ENCODE assay signal across 8 mouse cellular contexts in genomic region chr16:94537159-94537527, GRCm38 (mm10). TPM values are rescaled to one million over a fixed set of nuclear protein-coding genes. Genes with fewer than 3 reads are reported as not detected.
DNase-seq lines count a peak whose midpoint lies in the region; ATAC-seq and TF ChIP-seq lines count a peak whose summit lies in the region.

No protein-coding gene starts in this region.

- no peak for ATAC-seq in hindbrain, embryonic 13.5 days (ENCODE audit: low FRiP score)
- ATAC-seq in forebrain, embryonic 16.5 days: no peak

- 8% methylated on average over 9 of the region's 9 CpGs for WGBS in liver, adult 2 months
- 65% methylated on average over 9 of the region's 9 CpGs for WGBS in hindbrain, embryonic 13.5 days
- 71% methylated on average over 9 of the region's 9 CpGs for WGBS in forebrain, embryonic 16.5 days
- 81% methylated on average over 9 of the region's 9 CpGs for WGBS in forebrain, embryonic 10.5 days

- no peak for TF ChIP-seq CTCF in E14TG2a.4 (conservative IDR thresholded peaks at IDR 0.05; ENCODE audit: low read length)
- TF ChIP-seq CTCF in liver, adult 2 months (IDR thresholded peaks at IDR 0.05; ENCODE audit: low read depth, low read length): no peak

- TF ChIP-seq POLR2A in liver, adult 2 months (IDR thresholded peaks at IDR 0.05; ENCODE audit: extremely low read depth, insufficient read depth, low read length): 0 out of 2 replicates have a peak, but pooled peaks have one; percentile 2

- H3K79me2 ChIP-seq in liver, adult 2 months (ENCODE audit: control insufficient read depth, insufficient read depth, low read length): no peaks in the 10 kb centered on the region

- H3K9ac ChIP-seq in liver, adult 2 months (ENCODE audit: low read depth, low read length): peak overlapping the region; percentile 1; the same call in 1 of the 2 replicates
- no peak overlapping the region for H3K9ac ChIP-seq in hindbrain, embryonic 13.5 days
- no peak overlapping the region for H3K9ac ChIP-seq in forebrain, embryonic 16.5 days (replicated peaks; ENCODE audit: low read depth, low read length)

- H3K27me3 ChIP-seq in E14TG2a.4 (ENCODE audit: insufficient read depth, low read length): peaks cover 10% of the 10 kb centered on the region
- H3K27me3 ChIP-seq in liver, adult 2 months (ENCODE audit: control insufficient read depth, insufficient read depth, low read length): no peaks in the 10 kb centered on the region
- H3K27me3 ChIP-seq in hindbrain, embryonic 13.5 days: no peaks in the 10 kb centered on the region
- no peaks in the 10 kb centered on the region for H3K27me3 ChIP-seq in forebrain, embryonic 16.5 days (replicated peaks; ENCODE audit: control insufficient read depth, insufficient read depth, low read length)
- H3K27me3 ChIP-seq in forebrain, embryonic 10.5 days (ENCODE audit: poor library complexity, severe bottlenecking): no peaks in the 10 kb centered on the region

- intact Hi-C loops in heart, postnatal 10 days (cut with DNase I): no loop called here

- H3K4me1 ChIP-seq in E14TG2a.4 (replicated peaks; ENCODE audit: low read depth, low read length): peaks cover 51% of the 10 kb centered on the region
- H3K4me1 ChIP-seq in liver, adult 2 months (ENCODE audit: control insufficient read depth, insufficient read depth, low read length): peaks cover 14% of the 10 kb centered on the region
- H3K4me1 ChIP-seq in hindbrain, embryonic 13.5 days (replicated peaks): no peaks in the 10 kb centered on the region
- H3K4me1 ChIP-seq in forebrain, embryonic 16.5 days (replicated peaks; ENCODE audit: control insufficient read depth, insufficient read depth, low read length): no peaks in the 10 kb centered on the region
- H3K4me1 ChIP-seq in forebrain, embryonic 10.5 days: no peaks in the 10 kb centered on the region

- peak overlapping the region; percentile 77 for H3K27ac ChIP-seq in liver, adult 2 months (replicated peaks; ENCODE audit: insufficient read depth, low read depth, low read length)
- H3K27ac ChIP-seq in hindbrain, embryonic 13.5 days: no peak overlapping the region
- H3K27ac ChIP-seq in forebrain, embryonic 16.5 days (ENCODE audit: low read length): no peak overlapping the region
- H3K27ac ChIP-seq in forebrain, embryonic 10.5 days: no peak overlapping the region

- no peaks in the 10 kb centered on the region for H3K36me3 ChIP-seq in E14TG2a.4 (ENCODE audit: insufficient read depth, low read length)
- no peaks in the 10 kb centered on the region for H3K36me3 ChIP-seq in liver, adult 2 months (ENCODE audit: control insufficient read depth, insufficient read depth, low read length)
- no peaks in the 10 kb centered on the region for H3K36me3 ChIP-seq in hindbrain, embryonic 13.5 days
- no peaks in the 10 kb centered on the region for H3K36me3 ChIP-seq in forebrain, embryonic 16.5 days (ENCODE audit: control insufficient read depth, insufficient read depth)
- H3K36me3 ChIP-seq in forebrain, embryonic 10.5 days (replicated peaks): no peaks in the 10 kb centered on the region

- DNase-seq in adrenal gland, postnatal 36 days: peak; percentile 69 to 71
- peak; percentile 71 to 75 for DNase-seq in heart, postnatal 10 days
- peak; percentile 94 for DNase-seq in liver, adult 2 months (ENCODE audit: extremely low read depth, low read depth, low spot score)
- DNase-seq in forebrain, embryonic 10.5 days (ENCODE audit: extremely low spot score, low spot score): no peak
- no peak for DNase-seq in adipocyte (ENCODE audit: low spot score)

- no peaks in the 10 kb centered on the region for H3K9me3 ChIP-seq in E14TG2a.4 (ENCODE audit: low read length)
- H3K9me3 ChIP-seq in hindbrain, embryonic 13.5 days: no peaks in the 10 kb centered on the region
- H3K9me3 ChIP-seq in forebrain, embryonic 16.5 days (ENCODE audit: control insufficient read depth, low read length): no peaks in the 10 kb centered on the region
- no peaks in the 10 kb centered on the region for H3K9me3 ChIP-seq in forebrain, embryonic 10.5 days

- peak overlapping the region; percentile 45 for H3K4me3 ChIP-seq in E14TG2a.4 (replicated peaks; ENCODE audit: low read length)
- peak overlapping the region; percentile 10; the same call in 1 of the 2 replicates for H3K4me3 ChIP-seq in liver, adult 2 months (ENCODE audit: insufficient read depth, low read depth, low read length)
- H3K4me3 ChIP-seq in hindbrain, embryonic 13.5 days: no peak overlapping the region
- H3K4me3 ChIP-seq in forebrain, embryonic 16.5 days (replicated peaks; ENCODE audit: low read length): no peak overlapping the region
- H3K4me3 ChIP-seq in forebrain, embryonic 10.5 days: no peak overlapping the region

- H3K4me2 ChIP-seq in hindbrain, embryonic 13.5 days: no peak overlapping the region
- H3K4me2 ChIP-seq in forebrain, embryonic 16.5 days (ENCODE audit: low read length): no peak overlapping the region

RNA-seq across cellular contexts. Expression of gene Vps26c, which starts 10.5 kb away (rescaled TPM):
- 10 to 100 TPM; 60.6 to 73.2 TPM for total RNA-seq in adrenal gland, postnatal 36 days (2021)
- total RNA-seq in heart, postnatal 10 days (2021): 10 to 100 TPM; 28.2 to 30.9 TPM
- total RNA-seq in liver, adult 2 months (2014; rRNA removed): 33.1 and 33.9 TPM in 2 replicates
- 18.8 and 19.4 TPM in 2 replicates for polyA plus RNA-seq in liver, adult 2 months (2012; rRNA removed)
- polyA plus RNA-seq in hindbrain, embryonic 13.5 days (2015; fragmentation: Nextera tagmentation; extraction: Ambion mirVana): 83.3 and 85.2 TPM in 2 replicates
- 85.1 and 89.6 TPM in 2 replicates for polyA plus RNA-seq in forebrain, embryonic 16.5 days (2015; fragmentation: Nextera tagmentation; extraction: Ambion mirVana)
- polyA plus RNA-seq in forebrain, embryonic 10.5 days (2016; fragmentation: Nextera tagmentation; extraction: Ambion mirVana): 55.8 and 56.1 TPM in 2 replicates

RNA-seq across cellular contexts. Expression of gene Dyrk1a, which starts 32.7 kb away (rescaled TPM):
- total RNA-seq in adrenal gland, postnatal 36 days (2021): 10 to 100 TPM; 68.7 to 77.0 TPM
- total RNA-seq in heart, postnatal 10 days (2021): 10 to 100 TPM; 86.2 to 99.2 TPM
- total RNA-seq in liver, adult 2 months (2014; rRNA removed): 12.2 and 12.6 TPM in 2 replicates
- polyA plus RNA-seq in liver, adult 2 months (2012; rRNA removed): 10.9 and 13.6 TPM in 2 replicates
- polyA plus RNA-seq in hindbrain, embryonic 13.5 days (2015; fragmentation: Nextera tagmentation; extraction: Ambion mirVana): 10.7 and 11.2 TPM in 2 replicates
- polyA plus RNA-seq in forebrain, embryonic 16.5 days (2015; fragmentation: Nextera tagmentation; extraction: Ambion mirVana): 12.8 TPM in 2 replicates
- polyA plus RNA-seq in forebrain, embryonic 10.5 days (2016; fragmentation: Nextera tagmentation; extraction: Ambion mirVana): 9.1 TPM in 2 replicates

Comparison
In these comparisons a context has a peak if more than half of its experiments do, and no peak if none do; other contexts are left out.
1. H3K4me3 ChIP-seq: peak in E14TG2a.4 (single experiment) and liver, adult 2 months (single experiment); none in hindbrain, embryonic 13.5 days (single experiment), forebrain, embryonic 16.5 days (single experiment) and forebrain, embryonic 10.5 days (single experiment).
2. DNase-seq: peak in adrenal gland, postnatal 36 days (2 of 2), heart, postnatal 10 days (2 of 2) and liver, adult 2 months (single experiment); none in forebrain, embryonic 10.5 days (single experiment) and adipocyte (single experiment).